Mouse (Mus musculus) megakaryocyte, embryonic 14.5 days (primary cell): ENCODE measurements around the gene Fam76b.

Source experiments
- FLI1 ChIP-seq: IDR thresholded peaks from 2 replicates; pipeline ENCODE4 v1.6.1; 2012; ENCODE audit warnings: low read length, inconsistent platforms, mixed read lengths
- GATA1 ChIP-seq: IDR thresholded peaks from 3 replicates; pipeline ENCODE4 v1.6.1; 2012; ENCODE audit warnings: mixed read lengths, low read length, inconsistent platforms, borderline replicate concordance

DNA sequence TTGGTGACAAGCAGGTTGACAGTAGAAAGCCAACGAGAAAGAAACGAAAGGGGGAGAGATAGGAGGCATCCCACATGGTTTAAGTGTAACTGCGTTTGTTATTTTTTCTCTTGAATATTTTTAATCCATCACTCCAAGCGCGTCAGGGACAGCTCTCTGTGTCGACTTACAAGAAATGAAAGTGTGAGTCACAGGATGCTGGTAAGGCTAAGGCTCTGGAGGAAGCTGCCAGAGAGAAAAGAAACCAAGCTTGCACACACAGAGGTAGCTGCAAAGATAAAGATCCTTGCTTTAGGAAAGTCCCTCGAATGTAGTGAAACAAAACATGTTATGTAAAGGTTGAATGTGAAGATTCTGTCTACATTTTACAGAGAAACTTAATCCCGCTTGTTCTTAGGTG, 67.0 kb downstream of the Fam76b start:
- TF ChIP-seq GATA1 (no peak), FLI1 (no peak)
